Mouse (Mus musculus) heart, adult 10 weeks (tissue): ENCODE results near the gene Fhl5. TPM values are rescaled to one million over a fixed set of nuclear protein-coding genes. Genes with fewer than 3 reads are reported as not detected.

Experiments
- polyA plus RNA-seq: library from polyadenylated mRNA; stranded (reverse); fragments of 350-450 nt; fragmentation: Illumina TruSeq; extraction: RNeasy Lipid Tissue Mini Kit (QIAGEN cat#74804); gene quantifications from one replicate; pipeline ENCODE4 v1.2.3, GENCODE M21; 2014; ENCODE audit warnings: low read depth, low replicate concordance

Fhl5 gene
- polyA plus RNA-seq = not detected

DNA sequence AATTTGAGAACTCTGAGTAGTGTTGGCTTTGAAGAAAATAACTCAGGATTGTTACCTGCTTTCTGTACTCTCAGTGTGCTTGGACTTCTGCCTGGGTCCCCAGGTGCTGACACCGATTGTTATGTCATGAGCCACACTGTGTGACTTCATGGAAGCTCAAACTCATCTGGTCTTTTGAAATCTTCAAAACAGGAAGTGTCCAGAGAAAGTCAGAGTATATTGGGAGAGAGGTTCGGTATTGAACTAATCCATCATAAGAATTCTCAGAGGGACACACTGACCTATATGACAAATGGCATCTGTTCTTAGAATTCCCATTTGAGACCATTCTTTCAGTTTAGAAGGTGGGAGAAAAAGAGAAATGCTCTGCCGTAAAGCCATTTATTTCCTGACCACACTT lies at the start of gene Fhl5:
Gene Fhl5, minus strand, starts transcription at position 101 of the 400 bp plus-strand sequence.

DNA sequence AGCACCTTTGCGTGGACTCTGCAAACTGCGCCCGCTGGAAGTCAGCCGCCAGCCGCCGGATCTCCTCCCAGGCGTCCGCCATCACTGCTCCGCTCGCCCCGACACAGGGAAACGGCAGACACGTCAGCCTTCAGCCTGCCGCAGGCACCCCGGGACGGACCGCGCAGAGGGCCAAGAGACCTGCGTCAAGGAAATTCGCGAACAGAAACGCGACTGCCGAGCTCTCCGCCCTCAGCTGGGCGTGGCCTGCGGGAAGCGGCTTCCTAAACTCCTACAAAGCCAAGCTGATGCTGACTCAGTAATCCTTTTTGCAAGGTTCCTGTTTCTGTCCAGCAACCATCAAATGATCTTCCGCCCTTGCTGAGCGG lies 39.0 kb upstream of the Fhl5 start, which contains the start of gene Ufl1:
Gene Ufl1, minus strand, starts transcription at position 151 of the 368 bp plus-strand sequence.

Other genes with a start within 250 kb of the Fhl5 start
- 21.9 TPM for gene Ufl1, start 38.9 kb upstream of the Fhl5 start, polyA plus RNA-seq